Mouse (Mus musculus): ENCODE measurements around the gene Arhgef15.

The Arhgef15 gene

GRCm38 (mm10) chr11:68893911-68894464 lies 63.3 kb downstream of the Arhgef15 start:
- DNase-seq (ENCODE audit: low read depth, low spot score) = no peak

Measured in A20 (cell line).